Comparison of ENCODE assay signal across 8 mouse cellular contexts in genomic region chr16:18626376-18626878, GRCm38 (mm10). TPM values are rescaled to one million over a fixed set of nuclear protein-coding genes. Genes with fewer than 3 reads are reported as not detected.
A peak's percentile ranks its signal among the peaks of the same experiment; 100 is the strongest.
DNase-seq lines count a peak whose midpoint lies in the region; ATAC-seq and TF ChIP-seq lines count a peak whose summit lies in the region.

Gene Gm49601 (minus strand): TSS chr16:18626427.

- peaks cover 0 to 7% of the 10 kb centered on the region in 2 experiments; a peak in 2 of 4 replicates for H3K36me3 ChIP-seq in MEL (ENCODE audit: control insufficient read depth in 1 of 2, insufficient read depth in 2 of 2, low read length in 2 of 2)
- H3K36me3 ChIP-seq in hindbrain, embryonic 10.5 days, result peaks cover 33% of the 10 kb centered on the region
- H3K36me3 ChIP-seq in lung, embryonic 16.5 days (ENCODE audit: control insufficient read depth, insufficient read depth, low read length), result no peaks in the 10 kb centered on the region; the same call in 1 of the 2 replicates

- peak; percentile 63 for TF ChIP-seq RAD21 in MEL (IDR thresholded peaks at IDR 0.05; ENCODE audit: low read depth, low read length)

- H3K4me2 ChIP-seq in lung, embryonic 16.5 days (ENCODE audit: low read depth, low read length), result peak within 1 kb of the TSS; percentile 94

- TF ChIP-seq EP300 in MEL (IDR thresholded peaks at IDR 0.05; ENCODE audit: low read depth in 1 of 2, low read length in 2 of 2), result no peak; a peak in 1 of 4 replicates

- H3K4me3 ChIP-seq in MEL (ENCODE audit: control insufficient read depth in 1 of 2, insufficient read depth in 1 of 2, low read depth in 2 of 2, low read length in 2 of 2), result peak within 1 kb of the TSS; percentile 20 to 38; a peak in 3 of 4 replicates
- peak within 1 kb of the TSS; percentile 61 for H3K4me3 ChIP-seq in cerebellum, adult 2 months (replicated peaks; ENCODE audit: insufficient read depth, low read depth, low read length)
- H3K4me3 ChIP-seq in hindbrain, embryonic 10.5 days, result peak within 1 kb of the TSS; percentile 74
- peak within 1 kb of the TSS; percentile 56 for H3K4me3 ChIP-seq in lung, embryonic 16.5 days (ENCODE audit: low read length)

- H3K9ac ChIP-seq in MEL (ENCODE audit: control insufficient read depth, low read depth, low read length, poor library complexity, severe bottlenecking), result peak within 1 kb of the TSS; percentile 66
- peak within 1 kb of the TSS; percentile 62 for H3K9ac ChIP-seq in lung, embryonic 16.5 days (ENCODE audit: low read length)

- H3K4me1 ChIP-seq in MEL (ENCODE audit: control insufficient read depth in 1 of 2, insufficient read depth in 2 of 2, low read length in 2 of 2), result peaks cover 4 to 20% of the 10 kb centered on the region in 2 experiments
- H3K4me1 ChIP-seq in cerebellum, adult 2 months (ENCODE audit: control insufficient read depth, insufficient read depth, low read length), result peaks cover 36% of the 10 kb centered on the region
- H3K4me1 ChIP-seq in hindbrain, embryonic 10.5 days (replicated peaks), result peaks cover 67% of the 10 kb centered on the region
- peaks cover 20% of the 10 kb centered on the region for H3K4me1 ChIP-seq in lung, embryonic 16.5 days (replicated peaks; ENCODE audit: control insufficient read depth, insufficient read depth, low read length)

- peak; percentile 66 to 97 (median 84); a peak in 5 of 6 replicates for TF ChIP-seq CTCF in MEL (IDR thresholded peaks at IDR 0.05 in 2 of 3, conservative IDR thresholded peaks at IDR 0.05 in 1 of 3; ENCODE audit: control insufficient read depth in 1 of 3, insufficient read depth in 1 of 3, low read depth in 2 of 3, low read length in 3 of 3, poor library complexity in 1 of 3, severe bottlenecking in 1 of 3)
- TF ChIP-seq CTCF in cerebellum, adult 2 months (IDR thresholded peaks at IDR 0.05; ENCODE audit: borderline replicate concordance, insufficient read depth, low read depth, low read length), result peak; percentile 79

- peak; percentile 26 to 45; a peak in 1 of 4 replicates for TF ChIP-seq POLR2A in MEL (IDR thresholded peaks at IDR 0.05; ENCODE audit: control insufficient read depth in 1 of 2, insufficient read depth in 1 of 2, low read depth in 1 of 2, low read length in 2 of 2, poor library complexity in 1 of 2)
- TF ChIP-seq POLR2A in cerebellum, adult 2 months (IDR thresholded peaks at IDR 0.05; ENCODE audit: borderline replicate concordance, insufficient read depth, low read length), result no peak

- under 1% methylated on average over 64 of the region's 65 CpGs for WGBS in cerebellum, adult 2 months
- WGBS in hindbrain, embryonic 10.5 days, result under 1% methylated on average over 65 of the region's 65 CpGs
- WGBS in lung, embryonic 16.5 days, result 0% methylated on average over 29 of the region's 65 CpGs

- peak; percentile 14 for ATAC-seq in frontal cortex, adult (ENCODE audit: low TSS enrichment)
- ATAC-seq in lung, embryonic 16.5 days (ENCODE audit: low read depth), result peak; percentile 56

- H3K27me3 ChIP-seq in MEL (ENCODE audit: control insufficient read depth in 1 of 2, insufficient read depth in 2 of 2, low read length in 2 of 2), result no peaks in the 10 kb centered on the region
- no peaks in the 10 kb centered on the region for H3K27me3 ChIP-seq in cerebellum, adult 2 months (ENCODE audit: control insufficient read depth, insufficient read depth, low read length)
- peaks cover 97% of the 10 kb centered on the region for H3K27me3 ChIP-seq in hindbrain, embryonic 10.5 days (ENCODE audit: insufficient read depth, poor library complexity, severe bottlenecking)
- H3K27me3 ChIP-seq in lung, embryonic 16.5 days (ENCODE audit: control insufficient read depth, insufficient read depth, low read depth, low read length), result peaks cover 48% of the 10 kb centered on the region

- peak; percentile 87 for DNase-seq in MEL (ENCODE audit: low read depth, low spot score)
- peak; percentile 88 to 90 for DNase-seq in cerebellum, adult 2 months
- peak; percentile 83 for DNase-seq in hindbrain, embryonic 10.5 days (ENCODE audit: low spot score)
- DNase-seq in layer of hippocampus, adult 9-10 months (ENCODE audit: low spot score), result peak; percentile 63
- peak; percentile 66 for DNase-seq in ovary, postnatal 10 days (ENCODE audit: low spot score)
- DNase-seq in thymus, postnatal 10 days (ENCODE audit: low spot score in 2 of 2), result peak; percentile 61 to 82

- peaks cover 1% of the 10 kb centered on the region; the same call in 1 of the 2 replicates for H3K79me2 ChIP-seq in MEL (ENCODE audit: control insufficient read depth, insufficient read depth, low read length, poor library complexity)

- no peak within 1 kb of the TSS for H3K27ac ChIP-seq in MEL (ENCODE audit: control insufficient read depth, low read depth, low read length)
- no peak within 1 kb of the TSS for H3K27ac ChIP-seq in cerebellum, adult 2 months (ENCODE audit: insufficient read depth, low read length)
- peak within 1 kb of the TSS; percentile 69 for H3K27ac ChIP-seq in hindbrain, embryonic 10.5 days
- no peak within 1 kb of the TSS for H3K27ac ChIP-seq in lung, embryonic 16.5 days (ENCODE audit: low read length)

- no peaks in the 10 kb centered on the region for H3K9me3 ChIP-seq in MEL (replicated peaks; ENCODE audit: insufficient read depth, low read length)
- H3K9me3 ChIP-seq in hindbrain, embryonic 10.5 days, result no peaks in the 10 kb centered on the region
- H3K9me3 ChIP-seq in lung, embryonic 16.5 days (ENCODE audit: control insufficient read depth, low read length), result no peaks in the 10 kb centered on the region

TF ChIP-seq in MEL, 35 proteins besides CTCF, POLR2A, EP300 and RAD21:
- TF ChIP-seq NELFE (IDR thresholded peaks at IDR 0.05; ENCODE audit: low read depth, low read length) (no peak), MYB (IDR thresholded peaks at IDR 0.05; ENCODE audit: low read depth, low read length) (no peak), POLR2AphosphoS2 (IDR thresholded peaks at IDR 0.05; ENCODE audit: low read length) (no peak), JUND (IDR thresholded peaks at IDR 0.05; ENCODE audit: low read depth, low read length) (no peak), MXI1 (IDR thresholded peaks at IDR 0.05; ENCODE audit: low read depth, low read length) (peak; percentile 14; the same call in 1 of the 2 replicates), TAL1 (IDR thresholded peaks at IDR 0.05; ENCODE audit: low read length) (no peak), GATA1 (IDR thresholded peaks at IDR 0.05; ENCODE audit: low read depth, low read length) (no peak), ELF1 (IDR thresholded peaks at IDR 0.05; ENCODE audit: low read depth, low read length) (no peak), KAT2A (conservative IDR thresholded peaks at IDR 0.05; ENCODE audit: low read depth, low read length) (no peak), USF2 (IDR thresholded peaks at IDR 0.05; ENCODE audit: borderline replicate concordance in 1 of 2, insufficient read depth in 1 of 2, low read depth in 1 of 2, low read length in 2 of 2) (no peak), MYC (IDR thresholded peaks at IDR 0.05; ENCODE audit: low read depth, low read length) (0 out of 2 replicates have a peak, but pooled peaks have one; percentile 56), MAZ (IDR thresholded peaks at IDR 0.05; ENCODE audit: low read depth, low read length) (peak; percentile 59; the same call in 1 of the 2 replicates), ZKSCAN1 (IDR thresholded peaks at IDR 0.05; ENCODE audit: low read depth, low read length) (no peak), SMC3 (IDR thresholded peaks at IDR 0.05; ENCODE audit: low read depth, low read length) (peak; percentile 60), HCFC1 (IDR thresholded peaks at IDR 0.05; ENCODE audit: low read depth, low read length) (no peak), ZMIZ1 (IDR thresholded peaks at IDR 0.05; ENCODE audit: low read depth, low read length) (no peak), NRF1 (IDR thresholded peaks at IDR 0.05; ENCODE audit: insufficient read depth, low read depth, low read length, poor library complexity, severe bottlenecking) (no peak), MAX (IDR thresholded peaks at IDR 0.05; ENCODE audit: low read length) (peak; percentile 87), TBP (IDR thresholded peaks at IDR 0.05; ENCODE audit: low read depth, low read length) (no peak), GABPA (IDR thresholded peaks at IDR 0.05; ENCODE audit: low read depth, low read length) (no peak), RCOR1 (IDR thresholded peaks at IDR 0.05; ENCODE audit: low read depth, low read length) (no peak), TCF12 (IDR thresholded peaks at IDR 0.05; ENCODE audit: low read depth, low read length) (0 out of 2 replicates have a peak, but pooled peaks have one; percentile 13), MEF2A (IDR thresholded peaks at IDR 0.05; ENCODE audit: extremely low read depth, insufficient replicate concordance, low read depth, low read length, poor library complexity, severe bottlenecking) (no peak), USF1 (IDR thresholded peaks at IDR 0.05; ENCODE audit: low read depth, low read length) (no peak), SIN3A (IDR thresholded peaks at IDR 0.05; ENCODE audit: low read length) (no peak; the same call in 1 of the 2 replicates), UBTF (IDR thresholded peaks at IDR 0.05; ENCODE audit: borderline replicate concordance, insufficient read depth, low read depth, low read length) (no peak), MAFK (IDR thresholded peaks at IDR 0.05; ENCODE audit: borderline replicate concordance, low read depth, low read length) (no peak), BHLHE40 (IDR thresholded peaks at IDR 0.05; ENCODE audit: borderline replicate concordance, low read depth, low read length) (no peak), ZNF384 (IDR thresholded peaks at IDR 0.05; ENCODE audit: low read depth, low read length) (no peak), CHD1 (IDR thresholded peaks at IDR 0.05; ENCODE audit: low read depth, low read length) (no peak), E2F4 (IDR thresholded peaks at IDR 0.05; ENCODE audit: borderline replicate concordance, low read depth, low read length) (no peak), ZC3H11A (IDR thresholded peaks at IDR 0.05; ENCODE audit: low read depth, low read length) (no peak), POLR2AphosphoS5 (IDR thresholded peaks at IDR 0.05; ENCODE audit: borderline replicate concordance, low read depth, low read length) (no peak), CHD2 (IDR thresholded peaks at IDR 0.05; ENCODE audit: low read length) (no peak), ETS1 (IDR thresholded peaks at IDR 0.05; ENCODE audit: low read depth, low read length) (no peak)

RNA-seq across cellular contexts. Expression of gene Gm49601, which starts in this region (rescaled TPM):
- 1.5 and 1.6 TPM in 2 replicates for total RNA-seq in MEL (2012; rRNA removed)
- polyA plus RNA-seq in MEL (2012; ENCODE audit: insufficient read depth in 1 of 2, insufficient read length in 2 of 2, low read depth in 1 of 2, low replicate concordance in 2 of 2, missing spikeins in 1 of 2), result 1 to 10 TPM in 1 of 2 experiments, not detected in 1; 4.6 TPM
- polyA plus RNA-seq in cerebellum, adult 2 months (2012; rRNA removed), result 69.4 and 69.6 TPM in 2 replicates
- polyA plus RNA-seq in hindbrain, embryonic 10.5 days (2016; fragmentation: Nextera tagmentation; extraction: Ambion mirVana), result 3.4 and 8.5 TPM in 2 replicates
- 3.6 and 4.2 TPM in 2 replicates for polyA plus RNA-seq in lung, embryonic 16.5 days (2015; fragmentation: Nextera tagmentation; extraction: Ambion mirVana)
